Mouse (Mus musculus) limb, embryonic 14.5 days (tissue): ENCODE results near the gene Padi3. TPM values are rescaled to one million over a fixed set of nuclear protein-coding genes. Genes with fewer than 3 reads are reported as not detected.

Experiments used
- ATAC-seq: fragments of 200-750 bp; cut with Nextera tagmentation; 2 replicates; pipeline ENCODE4 v1.8.0; 2017; ENCODE audit warnings: low read depth, moderate number of reproducible peaks, moderate TSS enrichment; ENCODE audit not compliant: low FRiP score
- DNase-seq: peaks from one replicate; pipeline ENCODE4 v3.0.0-alpha.2; 2015; ENCODE audit warnings: low spot score
- H3K27ac ChIP-seq: fragments of 300-500 bp; sonication (generic); replicated peaks from 2 replicates; pipeline ENCODE4 v1.5.1; 2014; ENCODE audit warnings: low read depth, mild to moderate bottlenecking, low read length, moderate library complexity, mixed read lengths
- H3K27me3 ChIP-seq: fragments of 300-500 bp; sonication (generic); 2 replicates; pipeline ENCODE4 v1.6.1; 2014; ENCODE audit warnings: low read length, mixed read lengths; ENCODE audit not compliant: control insufficient read depth, insufficient read depth
- H3K36me3 ChIP-seq: fragments of 300-500 bp; sonication (generic); 2 replicates; pipeline ENCODE4 v1.6.1; 2014; ENCODE audit warnings: mild to moderate bottlenecking, low read length, moderate library complexity, mixed read lengths; ENCODE audit not compliant: control insufficient read depth, insufficient read depth
- H3K4me1 ChIP-seq: fragments of 300-500 bp; sonication (generic); 2 replicates; pipeline ENCODE4 v1.6.1; 2014; ENCODE audit warnings: antibody characterized with exemption, low read length, mixed read lengths; ENCODE audit not compliant: control insufficient read depth, insufficient read depth
- H3K4me2 ChIP-seq: fragments of 300-500 bp; sonication (generic); replicated peaks from 2 replicates; pipeline ENCODE4 v1.6.1; 2014; ENCODE audit warnings: low read depth, mild to moderate bottlenecking, low read length, moderate library complexity; ENCODE audit not compliant: severe bottlenecking
- H3K4me3 ChIP-seq: fragments of 300-500 bp; sonication (generic); replicated peaks from 2 replicates; pipeline ENCODE4 v1.5.1; 2014; ENCODE audit warnings: low read length
- H3K9ac ChIP-seq: fragments of 300-500 bp; sonication (generic); 2 replicates; pipeline ENCODE4 v1.6.1; 2014; ENCODE audit warnings: mild to moderate bottlenecking, low read depth, low read length, moderate library complexity; ENCODE audit not compliant: severe bottlenecking
- H3K9me3 ChIP-seq: fragments of 300-500 bp; sonication (generic); 2 replicates; pipeline ENCODE4 v1.6.1; 2016; ENCODE audit warnings: low read length; ENCODE audit not compliant: control insufficient read depth
- POLR2A ChIP-seq: fragments of 200-500 bp; IDR thresholded peaks from 2 replicates; pipeline ENCODE4 v1.8.0; 2012; ENCODE audit warnings: inconsistent platforms, mild to moderate bottlenecking, moderate library complexity, borderline replicate concordance; ENCODE audit not compliant: insufficient read depth, insufficient read length; ENCODE audit errors: extremely low read depth
- WGBS: fragments of 180-500 bp; shearing (Covaris S2); extraction: QIAGEN DNeasy Blood & Tissue Kit; methylation state at CpG from one replicate; pipeline ENCODE4 v1.1.7; 2014; 5-methylcytosine and 5-hydroxymethylcytosine counted together
- polyA plus RNA-seq, 2 experiments: library from polyadenylated mRNA; depleted of rRNA in 1 of 2; stranded (reverse) in 1 of 2; unstranded in 1 of 2; fragments of >200 nt; fragmentation: Nextera tagmentation in 1 of 2; extraction: Ambion mirVana in 1 of 2; gene quantifications; 2 replicates each; pipeline versions ENCODE4 v1.2.1 to v1.2.3; 2012 to 2014

Gene Padi3
- polyA plus RNA-seq, 2 experiments, result 0.08 to 0.30 TPM

DNA sequence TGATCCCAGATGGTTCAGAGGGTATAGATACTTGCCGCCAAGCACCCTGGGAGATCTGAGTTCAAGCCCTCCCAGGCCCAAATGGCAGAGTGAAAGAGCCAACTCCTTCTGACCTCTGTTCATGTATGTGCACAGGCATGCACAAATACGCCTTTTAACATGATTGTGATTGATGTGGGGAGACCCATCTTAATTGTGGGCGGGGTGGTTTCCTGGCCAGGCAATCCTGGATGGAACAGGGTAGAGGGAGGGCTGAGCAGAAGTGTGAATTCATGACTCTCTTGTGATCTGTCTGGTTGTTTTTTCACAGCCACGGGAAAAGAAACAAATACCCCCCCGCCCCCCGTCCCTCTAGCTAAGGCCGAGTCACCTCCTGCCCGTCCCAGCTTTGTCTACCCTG is 22.4 kb upstream of the Padi3 start:
- Histone ChIP-seq H3K4me1 (peaks cover 10% of the 10 kb centered on the region; the same call in 1 of the 2 replicates), H3K4me3 (no peak overlapping the region), H3K4me2 (no peak overlapping the region), H3K9ac (no peak overlapping the region), H3K27me3 (no peaks in the 10 kb centered on the region), H3K36me3 (no peaks in the 10 kb centered on the region), H3K27ac (no peak overlapping the region), H3K9me3 (no peaks in the 10 kb centered on the region)
- TF ChIP-seq POLR2A, result no peak
- ATAC-seq (no peak), DNase-seq (no peak)
- WGBS, result 44% methylated on average over 8 of the region's 8 CpGs

DNA sequence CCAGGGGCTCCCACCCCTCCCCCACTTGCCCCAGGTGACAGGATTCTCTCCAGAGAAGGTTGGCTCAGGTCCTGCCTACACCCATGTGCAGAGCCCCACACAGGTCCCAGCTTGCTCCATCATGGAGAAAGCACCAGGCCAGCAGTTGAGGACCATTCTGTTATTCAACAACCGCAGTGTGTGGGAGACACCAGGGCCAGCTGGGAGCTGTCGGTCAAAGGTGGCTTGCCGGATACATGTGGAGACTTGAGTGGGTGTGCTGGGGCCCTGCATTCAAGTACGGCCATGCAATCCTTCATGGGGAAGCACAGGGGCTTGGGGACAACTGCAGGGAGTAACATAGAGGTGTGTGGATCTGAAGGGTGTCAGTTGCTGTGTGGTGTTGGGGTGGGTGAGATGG is 21.4 kb upstream of the Padi3 start:
- H3K27me3 ChIP-seq, result no peaks in the 10 kb centered on the region
- WGBS, result 85% methylated on average over 4 of the region's 4 CpGs
- TF ChIP-seq POLR2A, result no peak

DNA sequence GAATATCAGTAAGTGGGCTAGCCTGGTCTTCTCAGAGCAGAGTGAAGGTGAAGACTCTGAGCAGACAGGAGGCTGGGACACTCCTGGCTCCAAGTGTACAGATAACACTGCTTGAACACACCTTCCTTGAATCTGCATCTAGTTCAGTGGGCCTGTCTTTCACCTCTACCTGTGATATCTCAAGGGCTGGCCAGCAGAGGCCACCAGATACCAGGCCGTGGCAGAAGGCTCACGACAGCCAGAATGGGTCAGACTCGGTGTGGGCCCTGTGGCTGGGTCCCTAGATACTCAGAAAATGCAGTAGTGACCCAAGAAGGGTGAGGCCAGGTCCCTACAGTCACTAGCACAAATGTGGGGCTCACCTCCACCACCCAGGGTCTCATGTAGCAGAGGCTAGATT is 16.8 kb upstream of the Padi3 start:
- no peaks in the 10 kb centered on the region for H3K36me3 ChIP-seq
- no peaks in the 10 kb centered on the region for H3K27me3 ChIP-seq
- H3K9me3 ChIP-seq, result peaks cover 21% of the 10 kb centered on the region
- TF ChIP-seq POLR2A, result no peak
- 60% methylated on average over 3 of the region's 3 CpGs for WGBS
- H3K27ac ChIP-seq, result no peak overlapping the region
- no peak overlapping the region for H3K4me2 ChIP-seq
- ATAC-seq (no peak), DNase-seq (no peak)
- H3K4me1 ChIP-seq, result no peaks in the 10 kb centered on the region
- no peak overlapping the region for H3K9ac ChIP-seq
- H3K4me3 ChIP-seq, result no peak overlapping the region

More for the DNA sequence above, 21.4 kb upstream of the Padi3 start:
- ATAC-seq (no peak), DNase-seq (no peak)
- Histone ChIP-seq H3K4me2 (no peak overlapping the region), H3K36me3 (no peaks in the 10 kb centered on the region), H3K9ac (no peak overlapping the region), H3K4me3 (no peak overlapping the region), H3K9me3 (no peaks in the 10 kb centered on the region), H3K27ac (no peak overlapping the region), H3K4me1 (peaks cover 10% of the 10 kb centered on the region; the same call in 1 of the 2 replicates)

DNA sequence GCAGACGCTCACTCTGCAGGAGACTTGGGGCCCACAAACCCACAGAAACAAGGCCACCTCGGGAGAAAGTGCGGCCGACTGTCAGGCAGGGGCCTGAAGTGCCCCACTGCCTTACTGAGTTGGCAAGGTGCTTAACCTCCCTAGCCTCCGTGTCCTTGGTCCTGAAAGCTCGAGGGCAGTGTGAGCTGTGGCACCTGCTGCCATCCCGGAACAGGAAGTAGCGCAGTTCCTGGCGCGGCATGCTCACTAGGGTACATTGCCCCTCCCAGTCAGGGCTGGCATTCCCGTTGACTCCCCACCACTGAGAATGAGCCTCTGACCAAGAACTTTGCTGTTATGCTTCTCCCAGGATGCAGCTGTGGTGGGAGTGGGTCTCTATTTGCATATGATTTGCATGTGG is 15.5 kb upstream of the Padi3 start:
- WGBS, result 63% methylated on average over 11 of the region's 11 CpGs
- no peak overlapping the region for H3K27ac ChIP-seq
- no peaks in the 10 kb centered on the region for H3K4me1 ChIP-seq
- no peak overlapping the region for H3K4me3 ChIP-seq
- H3K27me3 ChIP-seq, result no peaks in the 10 kb centered on the region
- no peaks in the 10 kb centered on the region for H3K36me3 ChIP-seq
- no peak for DNase-seq
- peaks cover 21% of the 10 kb centered on the region for H3K9me3 ChIP-seq
- no peak for ATAC-seq
- no peak overlapping the region for H3K4me2 ChIP-seq
- no peak overlapping the region for H3K9ac ChIP-seq
- no peak for TF ChIP-seq POLR2A

DNA sequence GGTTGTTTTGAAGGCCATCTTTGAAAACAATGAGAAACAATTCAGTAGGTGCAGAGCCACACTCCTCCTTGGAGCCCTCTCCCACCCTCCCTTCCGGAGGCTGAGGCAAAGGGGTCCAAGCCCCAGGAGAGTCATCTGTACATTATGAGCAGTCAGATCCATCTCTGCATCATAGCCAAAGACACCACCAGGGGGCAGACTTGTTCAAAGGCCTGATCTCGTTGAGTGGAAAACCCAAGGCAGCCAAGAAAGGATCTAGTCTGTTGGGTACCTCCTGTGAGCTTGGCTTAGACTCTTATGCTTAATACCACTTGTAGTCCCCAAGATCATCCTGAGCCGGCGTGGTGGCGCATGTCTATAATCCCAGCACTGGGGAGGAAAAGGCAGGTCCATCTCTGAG is 11.5 kb upstream of the Padi3 start:
- ATAC-seq (no peak), DNase-seq (no peak)
- TF ChIP-seq POLR2A, result no peak
- H3K4me3 ChIP-seq, result no peak overlapping the region
- H3K9me3 ChIP-seq, result peaks cover 21% of the 10 kb centered on the region
- WGBS, result 65% methylated on average over 5 of the region's 5 CpGs
- no peaks in the 10 kb centered on the region for H3K4me1 ChIP-seq
- no peaks in the 10 kb centered on the region for H3K27me3 ChIP-seq
- no peak overlapping the region for H3K9ac ChIP-seq
- H3K36me3 ChIP-seq, result no peaks in the 10 kb centered on the region
- no peak overlapping the region for H3K27ac ChIP-seq
- H3K4me2 ChIP-seq, result no peak overlapping the region

DNA sequence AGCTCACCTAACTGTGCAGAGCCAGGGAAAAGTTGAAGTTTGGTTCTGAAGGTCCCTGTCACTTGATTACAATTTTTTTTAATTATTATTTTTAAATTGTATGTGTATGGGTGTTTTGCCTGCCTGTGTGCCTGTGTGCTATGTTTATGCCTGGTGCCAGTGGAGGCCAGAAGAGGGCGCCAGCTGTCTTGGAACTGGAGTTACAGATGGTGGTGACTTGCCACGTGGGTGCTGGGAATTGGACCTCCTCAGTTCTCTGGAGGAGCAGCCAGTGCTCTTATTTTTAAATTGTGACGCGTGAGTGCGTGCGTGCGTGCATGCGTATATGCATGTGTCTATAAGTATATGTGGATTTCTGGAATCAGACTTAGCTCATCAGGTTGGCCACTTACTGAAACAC is 7.0 kb upstream of the Padi3 start:
- H3K9me3 ChIP-seq, result no peaks in the 10 kb centered on the region; the same call in 1 of the 2 replicates
- H3K4me2 ChIP-seq, result no peak overlapping the region
- 91% methylated on average over 8 of the region's 8 CpGs for WGBS
- H3K36me3 ChIP-seq, result no peaks in the 10 kb centered on the region
- no peak for TF ChIP-seq POLR2A
- ATAC-seq, result no peak
- no peak overlapping the region for H3K4me3 ChIP-seq
- H3K4me1 ChIP-seq, result peaks cover 18% of the 10 kb centered on the region
- H3K27ac ChIP-seq, result no peak overlapping the region
- DNase-seq, result no peak
- no peaks in the 10 kb centered on the region for H3K27me3 ChIP-seq
- no peak overlapping the region for H3K9ac ChIP-seq
